Comparison of ENCODE assay signal across 16 mouse cellular contexts in the genomic region with DNA sequence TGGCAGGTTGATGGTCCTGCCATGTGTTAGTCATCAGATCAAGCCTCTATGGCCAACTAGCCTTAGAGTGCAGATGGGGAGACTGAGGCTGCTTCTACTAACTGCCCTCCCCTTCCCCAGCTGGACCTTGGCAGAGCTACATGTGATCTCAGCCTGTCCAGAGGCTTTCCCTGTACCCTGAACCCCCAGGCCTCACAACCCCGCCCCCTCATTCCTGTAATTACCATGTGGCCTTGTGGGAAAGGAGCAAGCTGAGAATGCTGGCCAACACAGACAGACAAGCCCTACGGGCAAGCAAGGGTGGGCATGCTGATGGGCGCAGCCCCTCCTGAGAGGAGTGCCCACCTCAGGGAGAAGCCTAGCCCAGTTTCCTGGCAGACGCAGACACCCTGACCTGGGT. TPM values are rescaled to one million over a fixed set of nuclear protein-coding genes. Genes with fewer than 3 reads are reported as not detected.
DNase-seq lines count a peak whose midpoint lies in the region; ATAC-seq lines count a peak whose summit lies in the region.
"Had no signal": no experiment of that assay in that cellular context is flagged by ENCODE, and none has a peak within 500 bp of the region (broad histone marks: within the 10 kb centered on the region; RNA-seq: fewer than 3 reads in every experiment).

No protein-coding gene starts in this region.

- H3K4me3 ChIP-seq in heart, embryonic 10.5 days, result no peak overlapping the region
- H3K4me3 ChIP-seq in megakaryocyte, embryonic 14.5 days (replicated peaks), result peak overlapping the region; percentile 69
- H3K4me3 ChIP-seq in liver, embryonic 15.5 days (replicated peaks), result no peak overlapping the region
- H3K4me3 ChIP-seq: embryonic facial prominence, embryonic 15.5 days; limb, embryonic 15.5 days; neural tube, embryonic 12.5 days had no signal

- 72% methylated on average over 4 of the region's 4 CpGs for WGBS in heart, embryonic 10.5 days
- 58% methylated on average over 4 of the region's 4 CpGs for WGBS in liver, embryonic 15.5 days (ENCODE audit: insufficient replicate concordance)

- no peak for ATAC-seq in megakaryocyte, adult 5-6 weeks (ENCODE audit: poor library complexity, severe bottlenecking)
- ATAC-seq in liver, embryonic 15.5 days (ENCODE audit: insufficient read depth), result no peak
- no peak for ATAC-seq in activated CD4-positive, CD25-positive, alpha-beta regulatory T cell, adult 4 months
- ATAC-seq: forebrain, embryonic 14.5 days had no signal

- H3K36me3 ChIP-seq in heart, embryonic 10.5 days, result no peaks in the 10 kb centered on the region
- peaks cover 98% of the 10 kb centered on the region for H3K36me3 ChIP-seq in megakaryocyte, embryonic 14.5 days (replicated peaks; ENCODE audit: low read length)
- no peaks in the 10 kb centered on the region for H3K36me3 ChIP-seq in liver, embryonic 15.5 days (replicated peaks)
- H3K36me3 ChIP-seq: embryonic facial prominence, embryonic 15.5 days; limb, embryonic 15.5 days; neural tube, embryonic 12.5 days had no signal

- H3K9ac ChIP-seq in liver, embryonic 15.5 days, result no peak overlapping the region
- H3K9ac ChIP-seq: embryonic facial prominence, embryonic 15.5 days; limb, embryonic 15.5 days; neural tube, embryonic 12.5 days had no signal

- H3K4me2 ChIP-seq in liver, embryonic 15.5 days, result peak overlapping the region; percentile 18; the same call in 1 of the 2 replicates
- H3K4me2 ChIP-seq: embryonic facial prominence, embryonic 15.5 days; limb, embryonic 15.5 days; neural tube, embryonic 12.5 days had no signal

- no peaks in the 10 kb centered on the region for H3K9me3 ChIP-seq in heart, embryonic 10.5 days
- no peaks in the 10 kb centered on the region for H3K9me3 ChIP-seq in megakaryocyte, embryonic 14.5 days
- no peaks in the 10 kb centered on the region for H3K9me3 ChIP-seq in liver, embryonic 15.5 days (replicated peaks)
- H3K9me3 ChIP-seq: embryonic facial prominence, embryonic 15.5 days; limb, embryonic 15.5 days; neural tube, embryonic 12.5 days had no signal

- peaks cover 61% of the 10 kb centered on the region for H3K4me1 ChIP-seq in heart, embryonic 10.5 days
- H3K4me1 ChIP-seq in megakaryocyte, embryonic 14.5 days, result peaks cover 100% of the 10 kb centered on the region
- peaks cover 98% of the 10 kb centered on the region for H3K4me1 ChIP-seq in liver, embryonic 15.5 days (replicated peaks)

- H3K27me3 ChIP-seq in heart, embryonic 10.5 days (ENCODE audit: insufficient read depth, poor library complexity, severe bottlenecking), result no peaks in the 10 kb centered on the region; the same call in 1 of the 2 replicates
- H3K27me3 ChIP-seq in megakaryocyte, embryonic 14.5 days (replicated peaks), result no peaks in the 10 kb centered on the region
- H3K27me3 ChIP-seq in liver, embryonic 15.5 days, result no peaks in the 10 kb centered on the region
- H3K27me3 ChIP-seq: embryonic facial prominence, embryonic 15.5 days; limb, embryonic 15.5 days; neural tube, embryonic 12.5 days; Patski had no signal

- DNase-seq in heart, embryonic 10.5 days (ENCODE audit: low spot score), result no peak
- DNase-seq in heart, adult 8-10 months (ENCODE audit: low spot score), result no peak
- peak; percentile 23 for DNase-seq in Muller cell, postnatal 12 days (ENCODE audit: inconsistent ontology term)
- no peak for DNase-seq in testis, postnatal 14 days (ENCODE audit: low spot score)
- DNase-seq: cerebellum, adult 18-20 months; kidney, postnatal 10 days; thymus, postnatal 14 days had no signal

- peak overlapping the region; percentile 31; the same call in 1 of the 2 replicates for H3K27ac ChIP-seq in heart, embryonic 10.5 days
- peak overlapping the region; percentile 73 for H3K27ac ChIP-seq in liver, embryonic 15.5 days (replicated peaks)
- H3K27ac ChIP-seq: embryonic facial prominence, embryonic 15.5 days; limb, embryonic 15.5 days; neural tube, embryonic 12.5 days had no signal

RNA-seq across cellular contexts. Expression of a gene that starts 18.2 kb away (rescaled TPM):
- polyA plus RNA-seq in heart, embryonic 10.5 days (2016; fragmentation: Nextera tagmentation; extraction: Ambion mirVana), result 34.1 and 41.2 TPM in 2 replicates
- total RNA-seq in heart, adult 8-10 months (2022), result 10 to 100 TPM; 32.2 to 47.1 (median 37.1) TPM
- polyA plus RNA-seq in megakaryocyte, embryonic 14.5 days (2012; ENCODE audit: insufficient read depth, low replicate concordance), result 299 and 479 TPM in 2 replicates
- 52.1 and 57.5 TPM in 2 replicates for total RNA-seq in megakaryocyte, adult 5-6 weeks (2015)
- total RNA-seq in megakaryocyte, adult 5-6 weeks (2017), result 69.2 and 77.0 TPM in 2 replicates
- polyA plus RNA-seq in liver, embryonic 15.5 days (2015; fragmentation: Nextera tagmentation; extraction: Ambion mirVana), result 34.5 and 43.8 TPM in 2 replicates
- polyA plus RNA-seq in activated CD4-positive, CD25-positive, alpha-beta regulatory T cell, adult 4 months (2017; shearing (Covaris generic)), result 10 to 100 TPM; 75.0 to 86.1 TPM

RNA-seq across cellular contexts. Expression of a gene that starts 31.5 kb away (rescaled TPM):
- 26.4 and 26.9 TPM in 2 replicates for polyA plus RNA-seq in heart, embryonic 10.5 days (2016; fragmentation: Nextera tagmentation; extraction: Ambion mirVana)
- total RNA-seq in heart, adult 8-10 months (2022), result 10 to 100 TPM; 17.0 to 19.1 (median 18.4) TPM
- 30.3 and 35.0 TPM in 2 replicates for polyA plus RNA-seq in megakaryocyte, embryonic 14.5 days (2012; ENCODE audit: insufficient read depth, low replicate concordance)
- 11.3 and 11.7 TPM in 2 replicates for total RNA-seq in megakaryocyte, adult 5-6 weeks (2015)
- 11.6 and 14.5 TPM in 2 replicates for total RNA-seq in megakaryocyte, adult 5-6 weeks (2017)
- polyA plus RNA-seq in liver, embryonic 15.5 days (2015; fragmentation: Nextera tagmentation; extraction: Ambion mirVana), result 12.0 and 13.1 TPM in 2 replicates
- polyA plus RNA-seq in activated CD4-positive, CD25-positive, alpha-beta regulatory T cell, adult 4 months (2017; shearing (Covaris generic)), result 10 to 100 TPM; 11.8 to 18.4 TPM

RNA-seq across cellular contexts. Expression of a gene that starts 39.1 kb away (rescaled TPM):
- not detected in 2 replicates for polyA plus RNA-seq in heart, embryonic 10.5 days (2016; fragmentation: Nextera tagmentation; extraction: Ambion mirVana)
- total RNA-seq in heart, adult 8-10 months (2022), result 1 to 10 TPM; 2.0 to 3.4 (median 2.7) TPM
- 0.25 and 3.6 TPM in 2 replicates for polyA plus RNA-seq in megakaryocyte, embryonic 14.5 days (2012; ENCODE audit: insufficient read depth, low replicate concordance)
- total RNA-seq in megakaryocyte, adult 5-6 weeks (2015), result 2.4 and 4.2 TPM in 2 replicates
- 1.2 and 2.3 TPM in 2 replicates for total RNA-seq in megakaryocyte, adult 5-6 weeks (2017)
- polyA plus RNA-seq in liver, embryonic 15.5 days (2015; fragmentation: Nextera tagmentation; extraction: Ambion mirVana), result 0.25 and 0.40 TPM in 2 replicates
- not detected for polyA plus RNA-seq in activated CD4-positive, CD25-positive, alpha-beta regulatory T cell, adult 4 months (2017; shearing (Covaris generic))
- polyA plus RNA-seq: Patski had no signal

RNA-seq across cellular contexts. Expression of a gene that starts 42.4 kb away (rescaled TPM):
- polyA plus RNA-seq in heart, embryonic 10.5 days (2016; fragmentation: Nextera tagmentation; extraction: Ambion mirVana), result 0.20 TPM in 1 of 2 replicates, not detected in the other
- 10 to 100 TPM in 1 of 4 experiments, 1 to 10 TPM in 3; 7.6 to 10.4 (median 8.5) TPM for total RNA-seq in heart, adult 8-10 months (2022)
- polyA plus RNA-seq in megakaryocyte, embryonic 14.5 days (2012; ENCODE audit: insufficient read depth, low replicate concordance), result 9.4 and 17.2 TPM in 2 replicates
- 5.2 and 8.4 TPM in 2 replicates for total RNA-seq in megakaryocyte, adult 5-6 weeks (2015)
- 3.3 and 3.7 TPM in 2 replicates for total RNA-seq in megakaryocyte, adult 5-6 weeks (2017)
- 0.70 and 0.85 TPM in 2 replicates for polyA plus RNA-seq in liver, embryonic 15.5 days (2015; fragmentation: Nextera tagmentation; extraction: Ambion mirVana)
- not detected for polyA plus RNA-seq in activated CD4-positive, CD25-positive, alpha-beta regulatory T cell, adult 4 months (2017; shearing (Covaris generic))
- polyA plus RNA-seq: Patski had no signal

RNA-seq across cellular contexts. Expression of a gene that starts 48.1 kb away (rescaled TPM):
- polyA plus RNA-seq in heart, embryonic 10.5 days (2016; fragmentation: Nextera tagmentation; extraction: Ambion mirVana), result 26.7 and 40.5 TPM in 2 replicates
- total RNA-seq in heart, adult 8-10 months (2022), result 1 to 10 TPM; 7.8 to 9.4 (median 8.3) TPM
- polyA plus RNA-seq in megakaryocyte, embryonic 14.5 days (2012; ENCODE audit: insufficient read depth, low replicate concordance), result 23.5 and 26.3 TPM in 2 replicates
- 31.2 and 35.1 TPM in 2 replicates for total RNA-seq in megakaryocyte, adult 5-6 weeks (2015)
- total RNA-seq in megakaryocyte, adult 5-6 weeks (2017), result 20.7 and 21.7 TPM in 2 replicates
- polyA plus RNA-seq in liver, embryonic 15.5 days (2015; fragmentation: Nextera tagmentation; extraction: Ambion mirVana), result 13.8 and 16.4 TPM in 2 replicates
- 1 to 10 TPM; 1.5 to 2.7 TPM for polyA plus RNA-seq in activated CD4-positive, CD25-positive, alpha-beta regulatory T cell, adult 4 months (2017; shearing (Covaris generic))
